Mouse (Mus musculus) megakaryocyte, embryonic 14.5 days (primary cell): ENCODE results near the gene Cish. TPM values are rescaled to one million over a fixed set of nuclear protein-coding genes. Genes with fewer than 3 reads are reported as not detected.

Experiments used
- H3K27me3 ChIP-seq: replicated peaks from 2 replicates; pipeline ENCODE3; 2012; ENCODE audit warnings: inconsistent platforms
- H3K36me3 ChIP-seq: replicated peaks from 2 replicates; pipeline ENCODE3; 2012; ENCODE audit warnings: low read length, inconsistent platforms, mixed read lengths
- H3K4me1 ChIP-seq: 2 replicates; pipeline ENCODE4 v1.6.1; 2012; ENCODE audit warnings: inconsistent platforms
- H3K4me3 ChIP-seq: replicated peaks from 2 replicates; pipeline ENCODE3; 2012; ENCODE audit warnings: moderate library complexity, mild to moderate bottlenecking, inconsistent platforms
- H3K9me3 ChIP-seq: 2 replicates; pipeline ENCODE4 v1.6.1; 2012; ENCODE audit warnings: inconsistent platforms
- FLI1 ChIP-seq: IDR thresholded peaks from 2 replicates; pipeline ENCODE4 v1.6.1; 2012; ENCODE audit warnings: low read length, inconsistent platforms, mixed read lengths
- GATA1 ChIP-seq: IDR thresholded peaks from 3 replicates; pipeline ENCODE4 v1.6.1; 2012; ENCODE audit warnings: mixed read lengths, low read length, inconsistent platforms, borderline replicate concordance
- polyA plus RNA-seq: library from polyadenylated mRNA; stranded (reverse); fragments of >175 nt; gene quantifications from 2 replicates; pipeline ENCODE4 v1.2.3, GENCODE M21; 2012; ENCODE audit warnings: low replicate concordance; ENCODE audit not compliant: insufficient read depth

Cish gene
- polyA plus RNA-seq, 1 experiment, result 47.7 TPM

DNA sequence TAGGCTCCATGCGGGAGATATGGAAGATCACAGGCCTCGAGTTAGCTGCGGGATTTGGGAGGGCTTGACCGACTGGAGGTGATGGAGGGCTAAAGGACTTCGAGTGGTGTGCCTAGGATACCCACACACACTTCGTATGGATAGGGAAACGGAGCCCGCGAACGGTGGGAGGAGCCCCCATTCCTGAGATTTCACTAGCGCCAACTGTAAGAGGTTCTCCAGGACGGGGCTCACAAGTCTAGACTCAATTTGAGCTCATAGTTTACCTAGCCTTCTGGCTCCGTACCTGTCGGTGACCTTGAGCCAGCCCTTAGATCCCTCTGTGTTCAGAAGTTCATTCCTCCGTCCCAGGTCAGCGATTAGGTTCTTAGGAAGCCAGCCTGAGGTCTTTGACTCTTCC, 1.2 kb downstream of the Cish start:
- no peak for TF ChIP-seq GATA1
- no peak for TF ChIP-seq FLI1
- peaks cover 41% of the 10 kb centered on the region for H3K36me3 ChIP-seq
- peaks cover 70% of the 10 kb centered on the region for H3K4me1 ChIP-seq
- peaks cover 7% of the 10 kb centered on the region for H3K27me3 ChIP-seq
- peak overlapping the region; percentile 97 for H3K4me3 ChIP-seq
- no peaks in the 10 kb centered on the region for H3K9me3 ChIP-seq

DNA sequence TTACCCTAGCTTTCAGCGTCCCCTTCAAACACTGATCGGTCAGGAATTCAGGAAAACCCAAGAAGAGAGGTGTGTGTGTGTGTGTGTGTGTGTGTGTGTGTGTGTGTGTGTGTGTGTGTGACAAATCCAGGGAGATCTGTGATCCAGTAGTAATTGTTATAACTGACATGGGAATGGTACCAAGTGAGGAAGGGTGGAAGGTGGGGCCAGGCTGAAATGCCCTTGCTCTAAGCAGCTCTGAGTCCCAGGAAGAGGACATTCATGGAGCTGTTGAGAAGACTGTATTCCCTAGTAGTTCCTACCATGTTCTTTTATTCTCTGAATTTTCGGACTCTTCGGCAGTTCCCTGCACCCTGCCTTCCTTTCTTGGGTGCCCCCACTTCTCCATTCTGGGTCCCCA, 1.8 kb downstream of the Cish start:
- no peak for TF ChIP-seq FLI1
- no peak for TF ChIP-seq GATA1
- Histone ChIP-seq H3K36me3 (peaks cover 47% of the 10 kb centered on the region), H3K4me1 (peaks cover 76% of the 10 kb centered on the region), H3K27me3 (peaks cover 5% of the 10 kb centered on the region), H3K4me3 (peak overlapping the region; percentile 97), H3K9me3 (no peaks in the 10 kb centered on the region)

DNA sequence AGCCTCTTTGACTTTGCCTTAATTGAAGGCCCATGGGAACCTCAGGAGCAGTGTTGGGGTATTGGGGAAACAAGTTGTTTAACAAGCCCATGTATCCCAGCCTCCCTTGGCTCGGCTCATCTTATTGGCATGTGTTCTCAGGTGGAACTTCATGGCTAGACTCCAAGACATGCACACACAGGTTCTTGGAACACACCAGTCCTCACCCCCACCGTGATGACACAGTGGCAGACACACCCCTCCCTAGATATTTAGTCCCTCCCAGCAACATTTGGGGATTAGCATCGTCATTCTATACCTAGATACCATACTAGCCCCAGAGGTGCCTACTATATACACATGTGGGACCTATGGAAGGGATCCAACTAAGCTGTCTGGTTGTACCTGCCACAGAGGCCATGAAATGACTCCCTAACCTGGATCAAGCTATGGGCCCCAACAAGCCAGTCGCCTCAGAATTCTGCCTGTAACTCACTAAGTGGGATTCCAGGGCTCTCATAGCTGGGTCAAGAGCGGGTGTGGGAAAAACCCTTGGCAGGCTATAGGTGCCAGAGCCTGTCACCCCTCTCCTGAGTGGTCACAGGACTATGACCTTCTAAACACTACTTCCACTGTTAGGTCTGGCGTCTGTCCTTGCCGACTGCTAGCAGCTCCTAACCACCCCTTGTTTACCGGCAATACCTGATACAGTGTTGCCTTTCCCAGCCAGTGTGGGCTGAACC, 2.4 kb downstream of the Cish start:
- peak overlapping the region; percentile 97 for H3K4me3 ChIP-seq
- TF ChIP-seq FLI1 (no peak), GATA1 (no peak)
- no peaks in the 10 kb centered on the region for H3K9me3 ChIP-seq
- H3K4me1 ChIP-seq, result peaks cover 77% of the 10 kb centered on the region
- H3K36me3 ChIP-seq, result peaks cover 52% of the 10 kb centered on the region
- no peaks in the 10 kb centered on the region for H3K27me3 ChIP-seq

DNA sequence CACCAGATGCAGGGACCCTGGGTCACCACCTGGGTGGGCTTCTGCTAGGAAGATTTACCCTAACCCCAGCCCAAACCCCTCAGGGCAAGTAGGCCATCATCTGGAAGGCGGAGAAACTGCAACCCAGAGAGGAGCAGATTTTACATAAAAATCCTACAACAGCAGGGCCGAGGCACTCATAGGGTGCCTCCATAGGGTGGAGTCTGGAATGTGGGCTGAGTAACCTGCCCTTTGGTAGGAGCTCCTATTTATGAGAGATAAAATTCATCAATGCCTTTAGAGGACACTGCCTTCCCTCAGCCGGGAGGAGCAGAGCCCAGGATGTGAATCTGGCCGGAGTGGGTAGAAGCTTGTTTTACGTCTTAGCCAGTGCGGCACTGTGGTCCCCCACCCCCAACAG, 3.0 kb downstream of the Cish start:
- no peaks in the 10 kb centered on the region for H3K27me3 ChIP-seq
- peaks cover 83% of the 10 kb centered on the region for H3K4me1 ChIP-seq
- H3K36me3 ChIP-seq, result peaks cover 59% of the 10 kb centered on the region
- peak overlapping the region; percentile 97 for H3K4me3 ChIP-seq
- no peak for TF ChIP-seq GATA1
- no peak for TF ChIP-seq FLI1
- no peaks in the 10 kb centered on the region for H3K9me3 ChIP-seq

DNA sequence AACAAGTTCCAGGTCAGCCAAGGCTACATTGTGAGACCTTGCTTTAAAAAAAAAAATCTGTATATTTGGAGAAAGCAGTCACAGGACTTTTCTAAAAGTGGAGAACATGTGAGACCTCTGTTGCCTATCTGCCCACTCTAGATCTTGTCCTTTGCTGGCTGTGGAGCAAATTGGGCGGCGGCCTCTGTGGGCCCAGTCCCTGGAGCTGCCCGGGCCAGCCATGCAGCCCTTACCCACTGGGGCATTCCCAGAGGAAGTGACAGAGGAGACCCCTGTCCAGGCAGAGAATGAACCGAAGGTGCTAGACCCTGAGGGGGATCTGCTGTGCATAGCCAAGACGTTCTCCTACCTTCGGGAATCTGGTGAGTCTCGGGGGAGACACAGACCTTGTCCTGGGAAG, 4.0 kb downstream of the Cish start:
- TF ChIP-seq GATA1 (no peak), FLI1 (no peak)
- H3K27me3 ChIP-seq, result no peaks in the 10 kb centered on the region
- peak overlapping the region; percentile 97 for H3K4me3 ChIP-seq
- H3K9me3 ChIP-seq, result no peaks in the 10 kb centered on the region
- H3K4me1 ChIP-seq, result peaks cover 83% of the 10 kb centered on the region
- H3K36me3 ChIP-seq, result peaks cover 64% of the 10 kb centered on the region

DNA sequence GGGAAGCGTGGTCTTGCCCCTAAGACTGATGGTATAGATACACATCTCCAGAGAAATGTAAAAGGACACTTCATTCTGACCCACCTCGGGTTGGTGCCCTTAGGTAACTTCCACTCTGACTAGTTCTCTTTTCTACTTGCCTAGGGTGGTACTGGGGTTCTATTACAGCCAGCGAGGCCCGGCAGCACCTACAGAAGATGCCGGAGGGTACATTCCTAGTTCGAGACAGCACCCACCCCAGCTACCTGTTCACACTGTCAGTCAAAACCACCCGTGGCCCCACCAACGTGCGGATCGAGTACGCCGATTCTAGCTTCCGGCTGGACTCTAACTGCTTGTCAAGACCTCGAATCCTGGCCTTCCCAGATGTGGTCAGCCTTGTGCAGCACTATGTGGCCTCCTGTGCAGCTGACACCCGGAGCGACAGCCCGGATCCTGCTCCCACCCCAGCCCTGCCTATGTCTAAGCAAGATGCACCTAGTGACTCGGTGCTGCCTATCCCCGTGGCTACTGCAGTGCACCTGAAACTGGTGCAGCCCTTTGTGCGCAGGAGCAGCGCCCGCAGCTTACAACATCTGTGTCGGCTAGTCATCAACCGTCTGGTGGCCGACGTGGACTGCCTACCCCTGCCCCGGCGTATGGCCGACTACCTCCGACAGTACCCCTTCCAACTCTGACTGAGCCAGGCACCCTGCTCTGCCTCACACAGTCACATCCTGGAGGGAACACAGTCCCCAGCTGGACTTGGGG, 4.6 kb downstream of the Cish start:
- TF ChIP-seq GATA1, result no peak
- TF ChIP-seq FLI1, result no peak
- peaks cover 86% of the 10 kb centered on the region for H3K4me1 ChIP-seq

DNA sequence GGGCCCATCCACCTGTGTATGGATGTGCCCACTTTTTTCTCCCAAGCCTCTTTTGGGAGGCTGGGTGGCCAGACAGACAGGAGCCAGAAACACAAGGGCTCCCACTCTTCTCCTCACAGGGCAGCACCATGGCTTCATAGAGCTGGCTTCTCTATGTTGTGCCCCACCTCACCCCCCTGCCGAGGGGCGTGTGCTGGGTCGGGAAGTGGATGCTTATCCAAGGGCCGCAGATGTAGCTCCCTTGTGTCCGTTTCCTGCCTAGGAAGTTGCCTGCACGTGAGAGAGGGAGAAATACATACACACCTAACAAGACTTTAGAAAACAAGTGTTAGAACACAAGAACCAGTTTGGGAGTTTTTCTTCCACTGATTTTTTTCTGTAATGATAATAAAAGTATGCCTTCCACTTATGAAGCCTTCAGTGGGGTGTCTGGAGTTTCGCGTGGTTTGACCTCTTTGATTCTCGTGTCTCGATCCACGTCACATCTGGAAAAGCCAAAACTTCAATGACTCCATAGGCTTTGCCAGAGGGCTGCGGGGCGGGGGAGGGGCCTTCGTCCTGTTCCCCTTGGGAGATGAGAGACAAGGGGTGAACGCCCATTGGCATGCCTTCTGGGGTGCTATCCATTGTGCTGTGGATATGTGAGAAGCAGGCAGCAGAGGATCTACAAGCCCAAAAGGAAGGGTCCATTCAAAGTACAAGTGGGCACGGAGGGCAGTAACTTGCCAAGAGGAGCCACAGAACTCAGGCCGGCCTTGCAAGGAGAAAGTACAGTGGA, 5.9 kb downstream of the Cish start:
- H3K36me3 ChIP-seq, result peaks cover 64% of the 10 kb centered on the region
- TF ChIP-seq FLI1 (no peak), GATA1 (no peak)
- H3K4me3 ChIP-seq, result peak overlapping the region; percentile 97
- no peaks in the 10 kb centered on the region for H3K9me3 ChIP-seq
- H3K27me3 ChIP-seq, result no peaks in the 10 kb centered on the region
- peaks cover 91% of the 10 kb centered on the region for H3K4me1 ChIP-seq

More for the DNA sequence above, 4.6 kb downstream of the Cish start:
- Histone ChIP-seq H3K36me3 (peaks cover 64% of the 10 kb centered on the region), H3K27me3 (no peaks in the 10 kb centered on the region), H3K4me3 (peak overlapping the region; percentile 97), H3K9me3 (no peaks in the 10 kb centered on the region)

DNA sequence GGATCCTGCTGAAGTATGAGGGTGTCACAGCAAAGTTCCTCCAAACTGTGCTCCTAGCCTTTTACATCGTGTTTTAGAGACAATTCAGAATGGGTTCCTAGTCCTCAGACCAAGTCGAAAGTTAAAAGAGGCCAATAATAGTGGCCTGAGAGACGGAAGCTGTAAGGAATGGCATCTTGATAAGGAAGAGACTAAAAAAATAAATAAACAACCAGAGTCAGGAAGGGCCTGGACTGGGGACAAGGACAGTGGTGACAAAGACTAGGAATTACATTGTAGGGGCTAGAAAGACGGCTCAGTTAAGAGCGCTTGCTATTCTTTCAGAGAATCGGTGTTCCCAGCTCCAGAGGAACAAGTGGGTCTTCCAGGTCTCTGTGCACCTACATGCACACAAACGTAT, 6.8 kb downstream of the Cish start:
- TF ChIP-seq GATA1, result no peak
- TF ChIP-seq FLI1, result no peak
- no peaks in the 10 kb centered on the region for H3K9me3 ChIP-seq
- no peaks in the 10 kb centered on the region for H3K27me3 ChIP-seq
- H3K4me1 ChIP-seq, result peaks cover 98% of the 10 kb centered on the region
- no peak overlapping the region for H3K4me3 ChIP-seq
- H3K36me3 ChIP-seq, result peaks cover 64% of the 10 kb centered on the region

DNA sequence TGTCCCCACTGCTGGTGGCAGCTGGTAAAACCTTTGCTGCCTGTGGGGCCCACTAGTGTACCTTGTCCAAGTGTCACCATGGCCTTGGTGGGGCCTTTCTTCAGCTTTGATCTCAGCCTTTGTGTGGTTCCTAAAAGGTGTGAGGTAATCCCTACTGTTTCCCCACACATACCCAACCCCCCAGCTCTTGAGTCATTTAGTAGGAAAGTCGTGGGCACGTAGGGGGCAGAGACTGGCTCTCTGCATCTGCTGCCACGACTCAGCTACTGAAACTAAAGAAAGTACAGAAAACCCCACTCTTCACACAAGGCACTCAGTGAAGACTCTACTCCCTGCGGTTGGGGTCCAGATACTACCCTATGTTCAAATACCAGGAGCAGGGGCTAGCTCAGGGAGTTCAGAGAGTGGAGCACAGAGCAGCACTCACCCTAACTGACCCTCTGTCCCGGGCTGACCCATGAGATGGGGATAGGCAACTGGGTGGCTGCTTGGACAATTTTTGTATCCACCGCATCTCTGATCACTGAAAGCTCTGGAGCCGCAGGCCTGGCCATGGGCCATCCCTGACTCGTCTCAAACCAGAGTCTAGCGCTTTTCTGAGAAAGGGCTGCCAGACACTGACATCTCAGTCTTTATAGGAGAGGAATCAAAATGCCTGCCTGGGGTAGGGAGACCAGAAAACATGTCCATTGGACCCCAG, 7.4 kb downstream of the Cish start:
- peaks cover 98% of the 10 kb centered on the region for H3K4me1 ChIP-seq
- TF ChIP-seq GATA1 (no peak), FLI1 (no peak)
- peaks cover 60% of the 10 kb centered on the region for H3K36me3 ChIP-seq
- peak overlapping the region; percentile 50 for H3K4me3 ChIP-seq
- no peaks in the 10 kb centered on the region for H3K9me3 ChIP-seq
- no peaks in the 10 kb centered on the region for H3K27me3 ChIP-seq

DNA sequence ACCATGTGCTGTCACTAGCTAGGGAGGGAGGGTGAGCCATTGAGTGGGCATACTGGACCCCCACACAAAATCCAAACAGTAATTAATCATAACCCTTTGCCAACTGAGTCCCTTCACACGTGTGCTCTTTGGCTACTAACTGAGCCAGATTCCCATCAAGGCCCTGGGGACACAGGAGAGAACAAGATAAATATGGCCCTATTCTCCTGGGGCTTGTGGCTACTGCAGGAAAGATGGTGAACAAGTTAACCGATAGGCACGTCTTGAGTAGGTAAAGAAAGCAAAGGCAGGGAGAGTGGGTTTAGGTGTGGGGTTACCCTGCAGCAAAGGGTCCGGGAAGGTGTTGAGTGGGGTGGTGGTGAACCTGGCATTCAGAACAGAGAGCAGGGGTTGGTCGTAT, 8.1 kb downstream of the Cish start:
- TF ChIP-seq GATA1 (no peak), FLI1 (no peak)
- Histone ChIP-seq H3K4me1 (peaks cover 98% of the 10 kb centered on the region), H3K4me3 (no peak overlapping the region), H3K9me3 (no peaks in the 10 kb centered on the region), H3K36me3 (peaks cover 55% of the 10 kb centered on the region), H3K27me3 (no peaks in the 10 kb centered on the region)
